Mouse (Mus musculus): ENCODE measurements at regions not wholly inside any gene's neighbourhood (a gene's known extent, or its start where the extent isn't known, plus 50 kb on each side); places are given as distances from the start of the nearest gene placed in this dataset.

DNA sequence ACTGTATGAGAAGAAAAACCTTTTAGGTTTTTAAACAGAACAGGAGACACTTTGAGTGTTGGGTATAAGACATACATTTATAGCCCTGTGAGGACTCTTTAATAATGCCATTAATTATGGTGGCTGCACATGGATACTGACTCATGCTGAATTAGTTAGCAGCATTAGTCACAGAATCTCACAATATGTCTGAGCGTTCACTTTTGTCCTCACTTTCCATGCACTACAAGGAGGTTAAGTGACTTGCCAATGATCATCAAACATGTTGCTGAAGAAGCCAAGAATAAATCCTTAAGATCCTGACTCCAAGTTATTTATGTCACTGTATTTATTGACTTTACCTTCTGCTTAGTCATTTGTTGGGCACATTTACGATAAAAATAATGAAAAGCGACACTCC is 105.6 kb upstream of the Atxn7l3b start:
- DNase-seq (ENCODE audit: inconsistent age in 2 of 2, low spot score in 1 of 2), result no peak

DNA sequence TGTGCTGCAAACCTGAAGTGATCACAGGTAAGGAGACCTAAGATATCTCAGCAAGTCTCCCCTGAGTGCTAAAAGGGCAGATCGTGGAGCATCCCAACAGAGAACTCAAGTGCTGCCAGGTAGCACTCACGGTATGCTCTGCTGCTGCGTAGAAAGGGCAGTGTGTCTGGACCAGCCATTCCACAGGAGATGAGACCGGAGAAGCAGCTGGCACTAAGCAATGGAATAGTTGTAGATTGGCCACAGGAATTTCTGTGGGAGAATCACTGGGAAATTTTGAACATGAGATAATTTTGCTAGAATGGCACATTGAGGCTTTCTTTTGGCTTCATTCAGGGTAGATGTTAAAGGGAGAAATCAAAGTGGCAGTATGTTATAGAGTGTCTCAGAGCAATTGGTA is 104.1 kb upstream of the Atxn7l3b start:
- DNase-seq (ENCODE audit: inconsistent age in 2 of 2, low spot score in 1 of 2), result no peak

- peak in 1 of 2 experiments; percentile 72 for DNase-seq (ENCODE audit: inconsistent age in 2 of 2, low spot score in 1 of 2)
Measured at GRCm38 (mm10) chr10:113027300-113027699, 98.5 kb upstream of the Atxn7l3b start.

DNA sequence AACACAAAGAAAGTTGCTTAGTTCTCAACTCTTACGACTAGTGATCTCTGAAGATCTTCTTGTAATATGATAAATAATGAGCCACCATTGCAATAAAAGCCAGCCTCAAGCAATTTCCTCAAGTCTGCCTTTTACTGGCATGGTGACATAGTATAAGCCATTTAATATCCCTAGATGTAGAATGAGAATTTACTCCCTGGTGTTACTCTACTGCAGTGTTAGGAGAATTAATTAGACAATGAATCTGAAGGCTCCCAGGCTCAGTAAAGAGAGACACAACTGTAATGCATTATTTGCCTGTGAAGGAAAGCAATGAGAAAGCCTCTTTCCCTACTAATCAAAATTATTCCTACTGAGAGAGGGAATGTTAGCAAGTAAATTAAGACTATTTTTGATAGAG is 95.8 kb upstream of the Atxn7l3b start:
- DNase-seq (ENCODE audit: inconsistent age in 2 of 2, low spot score in 1 of 2), result no peak

GRCm38 (mm10) chr10:113009124-113009523 is 80.3 kb upstream of the Atxn7l3b start:
- no peak for DNase-seq (ENCODE audit: inconsistent age in 2 of 2, low spot score in 1 of 2)

DNA sequence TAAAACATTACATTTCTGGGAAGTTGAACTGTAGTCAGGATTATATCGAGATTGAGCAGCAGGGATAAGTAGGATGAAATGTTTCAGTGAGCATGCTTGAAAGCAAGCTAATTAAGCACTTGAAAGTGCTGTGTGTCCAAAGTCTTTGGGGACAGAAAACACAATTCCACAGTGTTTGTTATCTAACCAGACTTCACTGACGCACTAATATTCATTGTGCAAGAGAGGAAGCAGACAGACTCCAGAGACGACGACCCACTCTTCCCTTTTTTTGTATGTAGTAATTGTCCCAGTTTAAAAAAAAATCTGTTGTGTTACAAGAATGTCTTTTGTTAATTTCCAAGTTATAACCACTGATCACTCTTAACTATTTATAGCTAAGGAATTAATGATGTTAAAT is 61.9 kb upstream of the Atxn7l3b start:
- no peak for DNase-seq (ENCODE audit: inconsistent age in 2 of 2, low spot score in 1 of 2)

GRCm38 (mm10) chr10:112982697-112983096 is 53.9 kb upstream of the Atxn7l3b start:
- no peak for DNase-seq (ENCODE audit: inconsistent age in 2 of 2, low spot score in 1 of 2)

All from adrenal gland, adult (tissue).